Mouse (Mus musculus) heart, adult 2 months (tissue): ENCODE measurements around the gene Igfbp2.

Source experiments
- CTCF ChIP-seq: fragments of 200-600 bp; IDR thresholded peaks from 2 replicates; pipeline ENCODE4 v1.8.1; 2022; ENCODE audit warnings: antibody characterized with exemption, mild to moderate bottlenecking, moderate library complexity
- EP300 ChIP-seq: fragments of 200-500 bp; IDR thresholded peaks from 2 replicates; pipeline ENCODE4 v1.6.1; 2011; ENCODE audit warnings: low read depth, low read length, control low read depth; ENCODE audit not compliant: insufficient read depth
- POLR2A ChIP-seq: fragments of 200-500 bp; IDR thresholded peaks from 2 replicates; pipeline ENCODE4 v1.6.1; 2011; ENCODE audit warnings: mild to moderate bottlenecking, low read depth, low read length, control low read depth; ENCODE audit not compliant: insufficient read depth

DNA sequence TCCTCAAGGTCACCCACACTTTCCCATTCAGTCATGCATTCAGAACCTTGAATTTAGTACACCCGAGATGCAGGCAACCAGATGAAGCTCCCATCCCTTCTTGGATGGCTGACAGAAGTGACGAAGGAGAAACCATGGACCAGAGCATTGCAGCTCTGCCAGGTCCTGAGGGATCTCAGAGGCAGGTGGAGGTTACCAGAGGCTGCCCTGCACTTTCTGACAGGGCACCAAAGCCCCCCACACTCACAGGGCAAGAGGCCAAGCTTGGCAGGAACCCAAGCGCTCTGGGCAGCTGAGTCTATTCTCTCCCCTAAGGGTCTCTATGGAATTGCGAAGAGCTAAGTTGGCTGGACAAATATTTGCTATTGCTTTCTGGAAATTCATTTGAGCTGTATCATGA is 20.3 kb upstream of the Igfbp2 start:
- no peak for TF ChIP-seq CTCF
- no peak for TF ChIP-seq POLR2A
- no peak for TF ChIP-seq EP300
